Mouse (Mus musculus) stomach, embryonic 16.5 days (tissue): ENCODE results near the gene Rex1bd. TPM values are rescaled to one million over a fixed set of nuclear protein-coding genes. Genes with fewer than 3 reads are reported as not detected.

ENCODE experiments used
- ATAC-seq: fragments of 200-750 bp; cut with Nextera tagmentation; 2 replicates; pipeline ENCODE4 v1.8.0; 2017; ENCODE audit warnings: moderate number of reproducible peaks, moderate TSS enrichment; ENCODE audit not compliant: insufficient read depth, low FRiP score
- H3K27ac ChIP-seq: fragments of 300-500 bp; sonication (generic); 2 replicates; pipeline ENCODE4 v1.5.1; 2014; ENCODE audit warnings: low read length
- H3K27me3 ChIP-seq: fragments of 300-500 bp; sonication (generic); 2 replicates; pipeline ENCODE4 v1.6.1; 2014; ENCODE audit warnings: low read length, control low read depth, mixed read lengths; ENCODE audit not compliant: control insufficient read depth, insufficient read depth
- H3K36me3 ChIP-seq: fragments of 300-500 bp; sonication (generic); 2 replicates; pipeline ENCODE4 v1.6.1; 2014; ENCODE audit warnings: low read length; ENCODE audit not compliant: control insufficient read depth, insufficient read depth
- H3K4me1 ChIP-seq: fragments of 300-500 bp; sonication (generic); 2 replicates; pipeline ENCODE4 v1.6.1; 2014; ENCODE audit warnings: low read length, control low read depth, mixed read lengths; ENCODE audit not compliant: control insufficient read depth, insufficient read depth
- H3K4me2 ChIP-seq: fragments of 300-500 bp; sonication (generic); 2 replicates; pipeline ENCODE4 v1.6.1; 2014; ENCODE audit warnings: low read depth, low read length, mixed read lengths
- H3K4me3 ChIP-seq: fragments of 300-500 bp; sonication (generic); replicated peaks from 2 replicates; pipeline ENCODE4 v1.5.1; 2014; ENCODE audit warnings: mild to moderate bottlenecking, low read length
- H3K9ac ChIP-seq: fragments of 300-500 bp; sonication (generic); 2 replicates; pipeline ENCODE4 v1.6.1; 2014; ENCODE audit warnings: low read length
- H3K9me3 ChIP-seq: fragments of 300-500 bp; sonication (generic); replicated peaks from 2 replicates; pipeline ENCODE4 v1.6.1; 2016; ENCODE audit warnings: low read length, control low read depth; ENCODE audit not compliant: control insufficient read depth
- WGBS: fragments of 180-500 bp; shearing (Covaris S2); extraction: QIAGEN DNeasy Blood & Tissue Kit; methylation state at CpG from one replicate; pipeline ENCODE4 v1.1.7; 2014; 5-methylcytosine and 5-hydroxymethylcytosine counted together
- polyA plus RNA-seq: library from polyadenylated mRNA; unstranded; fragments of >200 nt; fragmentation: Nextera tagmentation; extraction: Ambion mirVana; gene quantifications from 2 replicates; pipeline ENCODE4 v1.2.1, GENCODE M21; 2015

Gene Rex1bd
- polyA plus RNA-seq, 1 experiment from 2014 or later: 118 TPM

DNA sequence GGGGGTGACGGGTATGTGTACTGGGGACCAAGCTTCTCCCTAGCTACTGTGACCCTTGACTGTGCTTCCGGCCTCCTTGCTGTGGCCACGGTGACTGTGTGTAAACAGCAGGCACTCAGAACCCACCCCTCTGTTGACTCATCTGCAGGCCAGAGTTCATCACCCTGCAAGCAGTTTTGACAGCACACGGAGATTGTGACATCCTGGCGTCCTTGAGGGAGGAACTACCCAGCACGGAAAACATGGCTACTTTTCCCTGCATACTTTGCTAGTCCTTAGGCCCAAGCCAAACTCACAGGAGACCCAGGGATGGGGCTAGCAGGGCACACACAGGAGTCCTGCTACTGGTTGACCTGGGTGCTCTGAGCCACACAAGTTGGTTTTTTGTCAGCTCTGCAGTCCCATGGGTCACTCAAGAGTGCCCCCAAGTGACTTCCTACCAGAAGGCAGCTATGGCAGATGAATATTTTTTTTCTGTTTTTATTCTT lies 37.7 kb upstream of the Rex1bd start:
- H3K4me2 ChIP-seq: no peak overlapping the region
- no peak overlapping the region for H3K4me3 ChIP-seq
- H3K27ac ChIP-seq: peak overlapping the region; percentile 58; the same call in 1 of the 2 replicates
- H3K27me3 ChIP-seq: no peaks in the 10 kb centered on the region
- H3K4me1 ChIP-seq: peaks cover 27% of the 10 kb centered on the region
- H3K9ac ChIP-seq: no peak overlapping the region
- WGBS: 44% methylated on average over 6 of the region's 6 CpGs
- H3K36me3 ChIP-seq: no peaks in the 10 kb centered on the region
- H3K9me3 ChIP-seq: no peaks in the 10 kb centered on the region
- ATAC-seq: no peak

GRCm38 (mm10) chr8:70541081-70541480 lies 34.5 kb upstream of the Rex1bd start:
- 0 out of 2 replicates have a peak, but pooled peaks cover 6% of the 10 kb centered on the region for H3K36me3 ChIP-seq
- 68% methylated on average over 5 of the region's 5 CpGs for WGBS
- H3K9me3 ChIP-seq: no peaks in the 10 kb centered on the region
- H3K4me3 ChIP-seq: peak overlapping the region; percentile 91
- peak overlapping the region; percentile 97 for H3K4me2 ChIP-seq
- peak overlapping the region; percentile 95; the same call in 1 of the 2 replicates for H3K27ac ChIP-seq
- H3K27me3 ChIP-seq: no peaks in the 10 kb centered on the region
- H3K4me1 ChIP-seq: peaks cover 29% of the 10 kb centered on the region
- peak overlapping the region; percentile 90 for H3K9ac ChIP-seq
- no peak for ATAC-seq

DNA sequence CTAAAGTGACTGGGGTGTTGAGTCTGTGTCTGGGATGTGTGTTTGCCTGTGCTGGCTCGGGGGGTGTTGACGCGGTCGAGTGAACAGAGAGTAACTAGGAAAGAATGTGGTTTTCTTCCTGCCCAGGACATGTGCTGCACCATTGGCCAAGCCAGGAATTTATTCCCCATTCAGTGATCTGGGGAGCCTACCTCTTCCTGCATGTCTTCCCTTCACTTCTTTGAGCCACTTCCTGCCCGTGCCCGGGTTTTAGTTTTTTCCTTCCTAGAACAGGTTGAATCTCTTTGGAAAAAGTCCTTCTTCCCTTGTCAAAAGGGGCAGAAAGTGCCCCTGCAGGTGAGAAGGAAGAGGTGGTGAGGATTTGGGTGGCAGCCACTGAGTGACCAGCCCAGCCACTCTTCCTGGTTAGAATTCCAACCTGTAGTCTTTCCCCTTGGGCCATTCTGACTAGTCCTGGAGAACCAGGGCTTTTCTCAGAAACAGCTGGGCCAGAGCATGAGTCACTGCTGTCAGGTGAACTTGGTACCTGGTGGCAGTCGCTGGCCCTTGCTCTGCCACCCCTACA lies 34.0 kb upstream of the Rex1bd start:
- 31% methylated on average over 7 of the region's 7 CpGs for WGBS
- H3K9me3 ChIP-seq: no peaks in the 10 kb centered on the region
- H3K27ac ChIP-seq: peak overlapping the region; percentile 95
- H3K4me1 ChIP-seq: peaks cover 29% of the 10 kb centered on the region
- peak overlapping the region; percentile 90 for H3K9ac ChIP-seq
- H3K4me3 ChIP-seq: peak overlapping the region; percentile 91
- H3K4me2 ChIP-seq: peak overlapping the region; percentile 97
- ATAC-seq: no peak
- H3K36me3 ChIP-seq: 0 out of 2 replicates have a peak, but pooled peaks cover 6% of the 10 kb centered on the region
- H3K27me3 ChIP-seq: no peaks in the 10 kb centered on the region

- H3K9me3 ChIP-seq: no peaks in the 10 kb centered on the region
- no peaks in the 10 kb centered on the region for H3K27me3 ChIP-seq
- peak overlapping the region; percentile 97 for H3K4me2 ChIP-seq
- ATAC-seq: no peak
- H3K4me1 ChIP-seq: peaks cover 29% of the 10 kb centered on the region
- H3K4me3 ChIP-seq: peak overlapping the region; percentile 91
- 0 out of 2 replicates have a peak, but pooled peaks cover 7% of the 10 kb centered on the region for H3K36me3 ChIP-seq
- peak overlapping the region; percentile 90 for H3K9ac ChIP-seq
- peak overlapping the region; percentile 95 for H3K27ac ChIP-seq
- 4% methylated on average over 4 of the region's 4 CpGs for WGBS
Measured at GRCm38 (mm10) chr8:70540013-70540506, 33.5 kb upstream of the Rex1bd start.

DNA sequence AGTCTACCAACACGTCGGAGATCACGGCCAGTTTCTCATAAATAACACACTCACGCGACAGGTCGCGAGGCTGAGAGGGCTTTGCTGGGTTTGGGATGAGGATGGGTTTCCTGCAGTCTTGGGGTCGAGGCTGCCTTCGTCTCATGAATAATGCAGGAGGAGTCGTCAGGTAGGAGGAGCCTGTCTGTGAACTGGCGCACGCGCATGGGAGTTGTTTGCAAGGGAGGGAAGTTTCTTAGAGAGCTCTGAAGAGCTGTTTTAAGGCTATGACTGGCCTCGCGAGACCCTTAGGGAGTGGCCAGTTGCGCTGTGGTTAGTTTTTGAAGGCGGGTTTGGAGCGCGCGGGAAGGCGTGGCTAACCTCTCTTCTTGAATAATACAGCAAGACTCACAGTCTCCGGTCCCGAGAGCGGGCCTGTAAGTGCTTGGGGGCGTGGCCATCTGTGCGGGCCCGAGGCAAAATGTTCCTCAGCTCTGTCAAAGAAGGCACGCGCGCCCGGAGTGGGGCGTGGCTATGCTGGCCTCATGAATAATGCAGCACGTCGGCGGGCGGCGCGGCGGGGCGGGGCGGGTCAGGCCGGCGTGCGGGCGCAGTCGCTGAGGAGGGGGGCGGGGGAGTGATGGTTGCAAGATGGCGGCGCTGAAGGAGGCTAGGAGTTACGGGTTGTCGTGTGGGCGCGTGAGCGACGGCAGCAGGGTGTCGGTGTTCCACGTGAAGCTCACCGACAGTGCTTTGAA lies 32.7 kb upstream of the Rex1bd start, which contains the start of gene Ell:
Gene Ell, plus strand, starts transcription at position 381 of the 737 bp plus-strand sequence.
- H3K9ac ChIP-seq: peak within 1 kb of the TSS; percentile 90
- H3K9me3 ChIP-seq: no peaks in the 10 kb centered on the region
- peak within 1 kb of the TSS; percentile 97 for H3K4me2 ChIP-seq
- peak; percentile 93 for ATAC-seq
- under 1% methylated on average over 58 of the region's 58 CpGs for WGBS
- peaks cover 29% of the 10 kb centered on the region for H3K4me1 ChIP-seq
- H3K27ac ChIP-seq: peak within 1 kb of the TSS; percentile 95
- 0 out of 2 replicates have a peak, but pooled peaks cover 10% of the 10 kb centered on the region for H3K36me3 ChIP-seq
- H3K4me3 ChIP-seq: peak within 1 kb of the TSS; percentile 91
- H3K27me3 ChIP-seq: no peaks in the 10 kb centered on the region

- ATAC-seq: peak; percentile 79
- Histone ChIP-seq H3K9ac (peak overlapping the region; percentile 90), H3K4me2 (peak overlapping the region; percentile 97), H3K36me3 (0 out of 2 replicates have a peak, but pooled peaks cover 10% of the 10 kb centered on the region), H3K27me3 (no peaks in the 10 kb centered on the region), H3K4me3 (peak overlapping the region; percentile 91), H3K4me1 (peaks cover 23% of the 10 kb centered on the region), H3K9me3 (no peaks in the 10 kb centered on the region), H3K27ac (peak overlapping the region; percentile 95)
- WGBS: under 1% methylated on average over 32 of the region's 32 CpGs
Measured at GRCm38 (mm10) chr8:70538633-70539076, 32.1 kb upstream of the Rex1bd start.

- peak overlapping the region; percentile 72 for H3K9ac ChIP-seq
- WGBS: 11% methylated on average over 24 of the region's 24 CpGs
- H3K4me2 ChIP-seq: peak overlapping the region; percentile 97
- H3K4me3 ChIP-seq: peak overlapping the region; percentile 91
- no peaks in the 10 kb centered on the region for H3K9me3 ChIP-seq
- peak; percentile 12; the same call in 1 of the 2 replicates for ATAC-seq
- H3K36me3 ChIP-seq: 0 out of 2 replicates have a peak, but pooled peaks cover 10% of the 10 kb centered on the region
- no peaks in the 10 kb centered on the region for H3K27me3 ChIP-seq
- peaks cover 21% of the 10 kb centered on the region for H3K4me1 ChIP-seq
- H3K27ac ChIP-seq: peak overlapping the region; percentile 94
Measured at GRCm38 (mm10) chr8:70538024-70538579, 31.6 kb upstream of the Rex1bd start.

DNA sequence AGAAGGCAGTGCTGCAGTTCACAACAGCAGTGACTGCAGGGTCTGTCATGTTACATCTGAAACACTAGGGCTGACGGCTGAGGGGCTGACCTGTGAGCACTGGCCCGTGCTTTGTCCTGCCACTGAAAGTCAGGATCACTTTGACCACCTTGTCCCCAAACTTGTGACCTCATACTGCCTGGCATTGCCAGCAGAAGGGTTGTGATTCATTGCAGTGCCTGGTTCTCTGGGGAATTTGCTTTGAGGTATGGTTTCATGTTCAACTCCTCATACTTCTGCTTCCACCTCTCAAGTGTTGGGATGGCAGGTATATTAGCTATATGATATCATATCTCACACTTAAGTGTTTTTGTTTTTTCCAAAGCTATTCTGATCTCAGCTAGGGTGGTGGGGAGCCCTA lies 29.1 kb upstream of the Rex1bd start:
- Histone ChIP-seq H3K9me3 (no peaks in the 10 kb centered on the region), H3K4me2 (no peak overlapping the region)

More for the DNA sequence above, 29.1 kb upstream of the Rex1bd start:
- H3K36me3 ChIP-seq: peaks cover 25% of the 10 kb centered on the region; the same call in 1 of the 2 replicates
- no peak for ATAC-seq
- no peak overlapping the region for H3K4me3 ChIP-seq
- no peak overlapping the region for H3K27ac ChIP-seq
- H3K4me1 ChIP-seq: peaks cover 12% of the 10 kb centered on the region
- H3K9ac ChIP-seq: no peak overlapping the region
- H3K27me3 ChIP-seq: no peaks in the 10 kb centered on the region
- WGBS: 88% methylated on average over 2 of the region's 2 CpGs
